Mouse (Mus musculus): ENCODE measurements around the gene Npas2.

Npas2 gene

DNA sequence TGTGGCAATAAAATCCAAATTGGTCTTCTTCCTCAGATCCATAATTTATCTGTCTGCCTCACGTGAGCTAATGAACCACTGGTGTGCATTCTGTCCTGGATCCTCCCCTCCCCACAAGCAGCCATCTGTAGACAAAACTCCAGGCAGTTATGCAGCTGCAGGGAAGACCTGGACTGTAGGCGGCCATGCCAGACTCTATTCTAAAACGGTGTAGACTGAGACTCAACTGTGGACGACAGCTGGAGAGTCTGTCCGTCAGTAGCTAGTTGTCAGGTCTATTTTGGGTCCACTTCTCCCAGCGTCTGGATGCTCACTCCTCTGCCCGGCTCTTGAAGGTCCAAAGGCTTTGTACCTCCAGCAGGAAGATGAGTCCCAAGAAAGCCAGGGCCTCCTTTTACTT lies 134.0 kb downstream of the Npas2 start:
- in situ Hi-C loops (cut with MboI, MseI): no loop called here

- in situ Hi-C loops (cut with MboI, MseI): no loop called here
Observed at GRCm38 (mm10) chr1:39330857-39331594, 137.5 kb downstream of the Npas2 start.

- in situ Hi-C loops (cut with MboI, MseI): no loop called here
Observed at GRCm38 (mm10) chr1:39332456-39332855, 138.9 kb downstream of the Npas2 start.

DNA sequence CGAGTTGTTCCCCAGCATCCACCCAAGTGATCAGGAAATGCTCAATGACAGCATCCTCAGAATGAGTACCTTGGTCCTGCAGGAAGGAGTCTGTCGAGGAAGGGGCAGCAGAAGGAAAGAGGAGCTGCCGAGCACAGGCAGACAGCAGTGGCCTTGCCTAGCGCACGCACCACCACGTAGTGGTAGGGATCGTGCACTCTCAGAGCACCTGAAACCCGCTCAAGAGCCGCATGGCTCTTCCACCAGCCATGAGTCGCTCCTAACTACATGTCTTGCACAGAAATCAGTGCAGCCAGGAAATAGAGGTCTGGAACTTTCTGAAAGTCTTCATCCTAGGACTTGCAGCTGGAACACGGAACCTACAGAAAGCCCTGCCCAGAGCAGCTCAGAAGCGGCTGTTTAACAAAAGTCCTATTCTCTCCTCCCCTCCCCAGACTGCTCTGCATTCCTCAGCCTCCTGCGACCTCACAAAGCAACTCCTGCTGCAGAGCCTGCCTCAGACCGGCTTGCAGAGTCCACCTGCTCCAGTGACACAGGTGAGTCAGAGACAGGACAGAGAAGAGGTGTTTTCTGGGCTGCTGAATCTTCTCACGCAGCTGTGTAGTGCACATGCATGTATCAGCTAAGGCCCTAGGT lies 142.1 kb downstream of the Npas2 start:
- in situ Hi-C loops (cut with MboI, MseI): loop anchor here (5.0 kb wide), 1 partner anchor 333 kb away; no protein-coding TSS in a partner anchor

DNA sequence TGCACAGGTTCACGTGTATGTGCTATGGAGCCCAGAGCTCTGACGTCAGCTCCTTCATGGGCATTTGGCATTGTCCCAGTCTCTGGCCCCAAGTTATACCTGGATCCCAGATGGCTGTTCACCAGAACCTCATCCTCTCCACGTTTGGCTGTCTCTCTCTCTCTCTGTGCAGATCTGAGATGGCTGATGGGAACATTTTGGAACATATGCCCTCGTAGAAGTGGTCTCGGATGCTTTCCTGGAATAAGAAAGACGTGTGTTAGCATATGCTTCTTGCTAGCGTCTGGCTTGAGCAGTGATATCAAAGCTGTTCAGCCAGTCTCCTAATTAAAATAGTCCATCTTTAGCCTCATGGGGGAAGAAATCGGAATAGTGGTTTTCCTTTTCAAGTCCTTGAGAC lies 143.3 kb downstream of the Npas2 start:
- in situ Hi-C loops (cut with MboI, MseI): loop anchor here (5.0 kb wide), 1 partner anchor 334 kb away; no protein-coding TSS in a partner anchor

DNA sequence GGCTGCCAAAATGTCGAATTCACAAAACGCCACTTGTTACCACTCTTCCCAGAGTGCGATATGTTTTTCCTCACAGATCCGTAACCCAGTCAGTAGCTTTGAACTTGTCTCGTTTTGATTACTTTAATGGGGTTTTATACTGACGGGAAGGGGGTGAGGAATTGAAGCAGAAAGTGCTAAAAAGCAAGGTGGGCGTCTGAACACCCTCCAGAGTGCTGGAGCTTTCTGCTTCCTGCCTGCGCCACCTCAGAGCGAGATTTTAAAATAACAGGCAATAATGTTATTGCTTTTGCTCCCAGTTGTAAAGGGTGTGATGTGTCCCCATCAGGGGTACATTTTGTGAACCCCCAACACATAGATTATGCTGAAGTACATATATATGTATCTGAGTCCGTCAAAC lies 145.3 kb downstream of the Npas2 start:
- in situ Hi-C loops (cut with MboI, MseI): loop anchor here (5.0 kb wide), 1 partner anchor 337 kb away; no protein-coding TSS in a partner anchor

DNA sequence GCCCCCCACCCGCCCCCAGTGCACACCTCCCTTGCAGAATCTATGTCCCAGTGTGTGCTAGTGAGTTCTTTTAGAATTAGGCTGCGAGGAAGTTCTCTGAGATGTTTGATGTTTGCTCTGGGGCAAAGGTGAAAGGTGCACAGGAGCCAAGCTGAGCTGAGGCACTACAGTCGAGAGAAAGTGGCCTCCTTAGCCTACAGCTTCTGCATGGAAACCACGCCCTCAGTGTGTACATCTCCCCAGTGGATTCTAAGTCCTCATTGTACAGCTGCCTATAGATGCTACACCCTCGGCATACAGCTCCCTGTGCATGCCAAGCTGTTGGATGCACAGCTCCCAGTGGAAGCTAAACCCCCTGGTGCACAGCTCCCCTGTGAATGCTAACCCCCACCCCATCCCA lies 145.9 kb downstream of the Npas2 start:
- in situ Hi-C loops (cut with MboI, MseI): loop anchor here (5.0 kb wide), 1 partner anchor 337 kb away; no protein-coding TSS in a partner anchor

DNA sequence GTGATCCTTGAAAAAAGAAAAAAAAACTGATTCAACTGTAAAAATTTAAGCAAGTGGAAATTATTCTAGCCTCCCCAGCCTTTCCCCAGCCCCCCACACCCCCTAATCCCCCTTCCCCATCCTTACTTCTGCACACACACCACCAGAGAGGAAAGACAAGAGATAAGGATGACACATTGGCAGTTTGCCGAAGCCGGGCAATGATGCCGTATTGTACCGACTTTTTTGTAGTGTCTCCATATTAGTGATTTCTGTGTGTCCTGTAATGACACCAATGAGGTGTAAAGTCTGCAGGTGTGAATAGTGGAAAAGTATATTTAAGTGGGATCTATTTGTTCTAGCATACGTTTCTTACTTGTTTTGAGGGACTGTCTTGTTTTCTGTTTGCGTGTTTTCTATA lies 146.6 kb downstream of the Npas2 start:
- in situ Hi-C loops (cut with MboI, MseI): no loop called here

- in situ Hi-C loops (cut with MboI, MseI): no loop called here
Observed at GRCm38 (mm10) chr1:39340647-39341046, 147.1 kb downstream of the Npas2 start.

DNA sequence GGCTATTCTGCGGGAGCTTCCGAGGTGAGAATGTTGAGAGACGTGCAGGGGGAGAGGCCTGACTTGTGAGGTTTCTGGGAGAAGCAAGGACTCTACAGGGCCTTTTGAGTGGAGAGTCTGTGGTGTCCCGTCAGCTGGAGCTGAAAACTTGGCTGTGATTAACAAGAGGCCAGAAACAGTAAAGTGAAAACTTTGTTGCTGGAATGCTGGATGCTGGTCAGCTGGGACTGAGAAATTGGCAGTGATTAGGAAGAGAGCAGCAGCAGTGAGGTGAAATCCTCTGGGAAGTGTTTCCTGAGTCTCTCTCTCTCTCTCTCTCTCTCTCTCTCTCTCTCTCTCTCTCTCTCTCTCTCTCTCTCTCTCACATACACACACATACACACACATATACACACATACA lies 148.3 kb downstream of the Npas2 start:
- in situ Hi-C loops (cut with MboI, MseI): no loop called here

- in situ Hi-C loops (cut with MboI, MseI): no loop called here
Observed at GRCm38 (mm10) chr1:39343242-39343641, 149.7 kb downstream of the Npas2 start.

DNA sequence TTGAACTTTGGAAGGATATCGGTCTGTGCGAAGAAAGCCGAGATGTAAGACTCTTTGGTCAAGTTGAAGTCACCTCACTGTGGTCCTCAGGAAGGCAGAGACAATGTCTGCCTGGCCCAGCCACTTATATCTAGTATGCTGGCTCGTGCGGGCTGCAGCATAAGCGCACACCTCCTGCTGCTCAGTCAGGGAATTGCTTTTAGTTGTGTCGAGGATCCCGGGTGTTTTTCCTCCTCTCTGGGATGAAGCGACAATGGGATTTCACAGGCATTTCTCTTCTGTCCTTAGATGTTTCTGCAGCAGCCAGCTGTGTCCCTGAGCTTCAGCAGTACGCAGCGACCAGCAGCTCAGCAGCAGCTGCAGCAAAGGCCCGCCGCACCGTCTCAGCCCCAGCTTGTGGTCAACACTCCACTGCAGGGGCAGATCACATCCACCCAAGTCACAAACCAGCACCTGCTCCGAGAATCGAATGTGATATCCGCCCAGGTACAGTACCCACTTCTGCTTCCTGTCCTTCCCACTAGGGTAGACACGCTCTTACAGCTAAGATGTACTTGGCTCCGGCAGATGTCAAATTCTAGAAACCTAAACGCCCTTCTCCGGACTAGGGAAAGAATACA lies 151.6 kb downstream of the Npas2 start:
- in situ Hi-C loops (cut with MboI, MseI): no loop called here

- in situ Hi-C loops (cut with MboI, MseI): no loop called here
Observed at GRCm38 (mm10) chr1:39349001-39349400, 155.5 kb downstream of the Npas2 start.

- in situ Hi-C loops (cut with MboI, MseI): no loop called here
Observed at GRCm38 (mm10) chr1:39349427-39349826, 155.9 kb downstream of the Npas2 start.

DNA sequence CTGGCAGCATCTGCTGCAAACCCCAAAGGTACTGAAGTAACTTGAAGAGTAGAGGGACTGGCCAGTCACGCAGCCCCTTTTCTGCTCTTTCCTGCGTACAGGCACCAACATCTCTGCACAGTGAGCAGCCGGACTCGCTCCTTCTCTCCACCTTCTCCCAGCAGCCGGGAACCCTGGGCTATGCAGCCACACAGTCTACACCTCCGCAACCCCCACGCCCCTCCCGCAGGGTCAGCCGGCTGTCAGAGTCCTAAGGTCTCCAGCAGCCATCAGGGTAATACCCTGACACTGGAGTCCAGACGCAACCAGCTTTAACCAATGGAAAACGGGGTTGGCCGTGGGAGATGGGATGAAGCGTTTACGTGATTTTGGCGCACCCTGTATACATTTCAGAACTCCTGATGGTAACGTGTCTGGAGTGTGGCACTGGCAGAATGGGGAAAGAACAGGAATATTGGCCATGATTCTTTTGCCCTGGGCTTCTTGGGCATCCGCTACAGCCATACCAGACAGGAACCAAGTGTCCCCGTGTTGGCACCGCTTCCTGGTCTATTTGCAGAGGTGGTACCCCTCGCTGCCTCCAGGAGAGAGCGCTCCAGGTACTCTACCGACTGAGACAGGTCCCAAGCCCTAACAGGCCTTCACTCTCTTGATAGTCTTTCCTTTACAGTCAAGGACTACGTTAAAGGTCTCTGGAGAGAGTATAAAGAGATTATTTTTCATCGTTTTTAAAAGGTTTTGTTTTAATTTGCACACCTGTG lies 168.4 kb downstream of the Npas2 start:
- in situ Hi-C loops (cut with MboI, MseI): no loop called here

DNA sequence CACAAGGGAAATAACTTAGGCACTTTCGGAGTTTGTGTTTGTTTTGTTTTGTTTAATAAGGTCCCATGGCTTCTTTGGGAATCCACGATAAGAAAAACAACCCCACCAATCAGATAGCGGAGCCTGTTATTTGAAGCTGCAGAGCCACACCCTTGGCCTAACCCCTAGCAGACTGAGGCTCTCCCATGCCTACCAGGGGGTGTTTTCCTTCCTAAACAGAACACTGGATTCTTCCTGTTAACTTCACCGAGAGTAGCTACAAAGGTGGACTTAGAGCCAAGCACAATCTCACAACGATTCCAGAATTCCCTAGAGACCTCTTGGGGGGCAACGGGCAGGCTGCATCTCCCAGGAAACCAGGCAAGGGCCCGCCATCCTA lies 169.0 kb downstream of the Npas2 start:
- in situ Hi-C loops (cut with MboI, MseI): no loop called here

DNA sequence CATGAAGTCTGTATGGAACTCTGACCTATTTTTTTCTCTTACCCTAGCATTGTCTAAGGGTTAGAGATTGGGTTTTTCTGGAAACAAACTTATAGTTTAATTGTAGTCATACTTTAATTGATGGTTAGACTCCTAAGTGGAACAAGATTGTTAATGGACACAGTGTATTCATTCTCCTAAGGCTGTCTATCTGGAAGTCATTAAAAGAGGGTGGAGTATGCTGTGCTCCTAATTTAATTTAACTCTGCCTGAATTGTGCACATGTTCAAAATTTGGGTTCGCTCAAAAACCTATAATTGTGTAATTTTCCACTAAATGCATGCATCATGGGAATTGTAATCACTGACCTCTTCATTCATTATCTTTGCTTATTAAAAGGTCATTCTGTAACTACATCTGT lies 172.0 kb downstream of the Npas2 start:
- in situ Hi-C loops (cut with MboI, MseI): no loop called here

GRCm38 (mm10) chr1:39367045-39367444 lies 173.5 kb downstream of the Npas2 start:
- in situ Hi-C loops (cut with MboI, MseI): no loop called here

GRCm38 (mm10) chr1:39367601-39368266 lies 174.2 kb downstream of the Npas2 start, which contains the start of gene Rpl31:
Gene Rpl31, plus strand, starts transcription at chr1:39367842.
- in situ Hi-C loops (cut with MboI, MseI): no loop called here

GRCm38 (mm10) chr1:39368267-39368841 lies 174.8 kb downstream of the Npas2 start:
- in situ Hi-C loops (cut with MboI, MseI): no loop called here

GRCm38 (mm10) chr1:39370431-39370830 lies 176.9 kb downstream of the Npas2 start:
- in situ Hi-C loops (cut with MboI, MseI): no loop called here
